Mouse (Mus musculus): ENCODE data around the gene Dnajc19. TPM values are rescaled to one million over a fixed set of nuclear protein-coding genes. Genes with fewer than 3 reads are reported as not detected.

Dnajc19 gene
- total RNA-seq, 2 experiments from 2014 or later, result 120 to 129 TPM

DNA sequence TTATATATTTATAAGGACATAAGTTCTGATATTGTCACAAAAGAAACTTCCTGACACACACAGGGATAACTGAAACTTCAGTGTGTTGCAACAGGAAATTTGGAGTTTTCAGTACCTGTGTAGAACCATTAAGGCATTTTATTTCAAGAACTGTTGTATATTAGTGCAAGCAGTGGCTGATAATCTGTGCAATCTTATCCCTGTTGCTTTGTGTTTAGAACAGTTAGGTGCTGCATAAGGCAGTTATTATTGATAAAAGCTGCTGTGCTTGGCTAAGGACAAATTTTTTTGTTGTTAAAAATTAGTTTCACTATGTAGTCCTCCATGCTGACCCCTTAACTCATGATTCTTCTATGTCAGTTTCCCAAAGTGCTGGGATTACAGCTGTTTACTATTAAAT, 52.2 kb downstream of the Dnajc19 start:
- no peak for DNase-seq

DNA sequence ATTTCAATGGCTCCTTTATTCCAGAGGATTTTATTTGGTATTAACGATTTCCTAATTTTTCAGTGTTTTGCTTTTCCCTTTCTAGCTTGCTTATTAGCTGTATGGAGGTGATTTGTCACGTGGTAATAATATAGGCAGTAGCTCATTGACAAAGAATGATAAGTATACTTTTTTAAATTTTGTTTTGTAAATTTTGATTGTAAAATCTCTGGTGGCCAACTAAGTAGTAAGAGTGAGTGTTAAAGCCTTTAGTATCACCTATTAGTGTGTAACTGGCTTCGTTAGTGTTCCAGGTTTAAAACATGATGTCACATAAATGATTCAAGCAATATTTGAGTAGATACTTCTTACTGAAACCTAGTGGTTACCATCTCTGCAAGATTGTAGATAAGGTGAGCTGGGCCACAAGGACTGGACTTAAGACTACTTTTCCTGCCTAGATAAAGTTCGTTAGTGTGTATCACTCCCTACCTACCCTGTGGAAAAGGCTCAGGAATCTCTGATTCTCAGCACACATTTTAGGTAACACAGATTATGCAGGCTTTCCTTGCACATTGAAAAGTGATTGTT, 59.8 kb downstream of the Dnajc19 start:
- no peak for DNase-seq

- peak; percentile 22 for DNase-seq
Observed at GRCm38 (mm10) chr3:34020382-34021258, 60.5 kb downstream of the Dnajc19 start.

DNA sequence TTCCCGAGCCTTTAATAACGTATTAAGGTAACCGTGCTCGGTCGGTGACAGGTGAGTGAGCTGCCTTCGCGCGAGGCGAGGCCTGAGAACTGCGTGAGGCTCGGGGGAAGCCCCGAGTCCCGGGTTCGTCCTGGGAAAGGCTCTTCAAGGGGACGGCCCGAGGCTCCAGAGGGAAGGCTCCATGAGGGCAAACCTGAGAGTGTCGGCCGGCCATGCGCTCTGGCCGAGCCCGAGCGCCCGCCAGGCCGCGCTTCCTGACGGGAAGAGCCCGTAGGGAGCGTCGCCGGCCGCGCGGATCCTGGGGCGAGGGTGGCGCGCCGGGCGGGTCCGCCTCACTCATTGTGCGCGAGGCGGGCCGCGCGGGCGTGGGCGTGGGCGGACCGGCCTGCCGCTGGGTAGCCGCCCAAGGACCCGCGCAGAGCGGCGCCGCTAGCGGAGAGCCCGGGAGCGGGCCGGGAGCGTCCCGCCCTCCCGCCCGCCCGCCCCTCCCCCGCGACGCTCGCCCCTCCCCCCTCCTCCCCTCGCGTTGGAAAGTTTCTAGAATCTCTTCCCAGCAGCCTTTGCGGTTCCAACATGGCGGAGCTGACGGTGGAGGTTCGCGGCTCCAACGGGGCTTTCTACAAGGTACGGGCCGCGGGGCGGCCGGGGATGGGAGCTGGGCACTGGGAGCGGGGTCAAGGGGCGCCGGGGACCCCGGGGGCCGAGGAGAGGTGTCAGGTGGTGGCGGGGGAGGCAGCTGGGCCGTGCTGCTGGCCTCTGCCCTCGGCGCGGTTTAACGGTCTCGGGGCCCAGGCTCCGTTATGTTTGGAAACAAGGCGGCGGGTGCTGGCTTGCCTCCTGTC, 61.4 kb downstream of the Dnajc19 start, which contains the start of gene Fxr1:
Gene Fxr1, plus strand, starts transcription at position 404 of the 842 bp plus-strand sequence.
- peak; percentile 89 for DNase-seq

- DNase-seq, result peak; percentile 57
Observed at GRCm38 (mm10) chr3:34008191-34008590, 72.9 kb downstream of the Dnajc19 start.

DNA sequence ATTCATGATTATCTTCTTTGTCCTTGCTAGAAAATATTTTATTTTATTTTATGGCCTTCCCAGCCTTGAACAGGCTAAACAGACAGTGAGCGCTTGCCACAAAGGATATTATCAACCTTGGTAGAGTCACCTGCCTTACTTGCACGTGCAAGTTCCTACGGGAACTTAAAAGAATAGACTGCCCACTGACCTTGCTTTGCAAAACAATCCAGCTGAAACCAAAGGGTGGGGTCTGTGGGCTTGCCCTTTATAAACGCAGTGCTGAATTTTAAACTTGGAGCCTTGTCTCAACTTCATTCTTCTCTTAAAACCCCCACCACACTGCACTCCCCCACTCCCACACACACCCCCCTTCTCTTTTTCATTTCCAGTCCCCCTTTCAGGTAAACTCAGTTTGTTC, 73.5 kb downstream of the Dnajc19 start:
- DNase-seq, result no peak

DNA sequence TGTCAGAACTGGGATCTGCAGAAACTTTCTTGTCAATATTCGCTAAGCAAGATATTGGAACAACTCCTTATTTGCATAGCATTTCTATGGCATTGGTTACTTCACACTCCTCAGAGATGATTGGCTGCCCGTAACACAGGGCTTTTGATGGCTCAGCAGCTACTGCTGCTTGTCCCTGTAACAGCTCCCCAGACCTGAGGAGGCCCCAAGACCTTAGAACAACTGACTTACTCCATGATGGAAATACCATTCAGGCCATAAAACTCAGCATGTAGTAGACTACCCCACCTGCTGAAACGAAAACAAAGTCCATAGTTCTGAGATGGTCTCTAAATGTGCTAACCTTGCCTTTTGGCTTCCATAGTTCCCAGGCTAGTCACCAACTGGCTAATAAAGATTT, 74.3 kb downstream of the Dnajc19 start:
- DNase-seq, result no peak

DNA sequence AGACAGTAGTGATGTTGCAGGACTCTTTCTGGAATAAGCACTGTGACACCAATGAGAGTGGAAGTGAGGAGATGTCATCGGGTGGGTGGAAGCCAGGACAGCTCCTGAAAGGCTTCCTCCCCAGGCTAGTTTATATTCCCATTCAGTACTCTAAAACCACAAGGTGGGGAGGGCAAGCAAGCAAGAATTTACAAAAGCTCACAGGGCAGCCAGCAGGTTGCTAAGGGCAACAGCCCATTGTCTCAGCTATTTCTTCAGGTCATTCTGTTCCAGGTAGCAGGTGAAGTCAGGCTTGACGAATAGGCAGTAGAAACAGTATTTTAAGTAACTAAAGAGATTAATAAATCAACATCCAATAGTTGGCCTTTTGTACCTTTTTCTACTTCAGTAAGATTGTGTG, 74.8 kb downstream of the Dnajc19 start:
- no peak for DNase-seq

Other genes with a start within 250 kb of the Dnajc19 start
- under 1 TPM; 0.24 to 0.81 TPM for gene Ccdc39, start 237.0 kb downstream of the Dnajc19 start, total RNA-seq (2021)
- 100 to 1,000 TPM; 161 to 166 TPM for gene Fxr1, start 61.4 kb downstream of the Dnajc19 start, total RNA-seq (2021)